ENCODE assay signal across 8 mouse cellular contexts in genomic region chr3:93446756-93447137, GRCm38 (mm10). TPM values are rescaled to one million over a fixed set of nuclear protein-coding genes. Genes with fewer than 3 reads are reported as not detected.
A peak's percentile ranks its signal among the peaks of the same experiment; 100 is the strongest.
DNase-seq lines count a peak whose midpoint lies in the region; ATAC-seq lines count a peak whose summit lies in the region.
"Not testable (repeated sequence)": the region's sequence is repeated elsewhere in the genome, so short reads cannot be mapped to it uniquely, and the experiment has no call there.

No protein-coding gene starts in this region.

- H3K4me2 ChIP-seq in forebrain, embryonic 14.5 days (ENCODE audit: low read length): peak overlapping the region; percentile 96
- H3K4me2 ChIP-seq in heart, embryonic 16.5 days (ENCODE audit: low read depth, low read length): peak overlapping the region; percentile 91
- H3K4me2 ChIP-seq in limb, embryonic 13.5 days (replicated peaks): peak overlapping the region; percentile 94
- peak overlapping the region; percentile 96 for H3K4me2 ChIP-seq in lung, embryonic 16.5 days (ENCODE audit: low read depth, low read length)
- peak overlapping the region; percentile 90 for H3K4me2 ChIP-seq in neural tube, embryonic 12.5 days (replicated peaks)

- not testable (repeated sequence) for ATAC-seq in forebrain, embryonic 14.5 days; heart, embryonic 16.5 days (replicated peaks; ENCODE audit: extremely low read depth, insufficient read depth, low FRiP score); limb, embryonic 13.5 days (ENCODE audit: low FRiP score, low read depth); neural tube, embryonic 12.5 days (ENCODE audit: low FRiP score, low read depth)
- peak; percentile 4; the same call in 1 of the 2 replicates for ATAC-seq in lung, embryonic 16.5 days (ENCODE audit: low read depth)

- H3K4me3 ChIP-seq in forebrain, embryonic 14.5 days (ENCODE audit: low read depth, low read length): peak overlapping the region; percentile 60
- peak overlapping the region; percentile 73 for H3K4me3 ChIP-seq in heart, embryonic 16.5 days (ENCODE audit: low read length)
- H3K4me3 ChIP-seq in limb, embryonic 13.5 days: peak overlapping the region; percentile 52
- peak overlapping the region; percentile 65 for H3K4me3 ChIP-seq in lung, embryonic 16.5 days (ENCODE audit: low read length)
- peak overlapping the region; percentile 53 for H3K4me3 ChIP-seq in neural tube, embryonic 12.5 days

- H3K27ac ChIP-seq in forebrain, embryonic 14.5 days (ENCODE audit: low read depth, low read length); heart, embryonic 16.5 days (ENCODE audit: low read length); limb, embryonic 13.5 days; neural tube, embryonic 12.5 days: not testable (repeated sequence)
- H3K27ac ChIP-seq in lung, embryonic 16.5 days (ENCODE audit: low read length): peak overlapping the region; percentile 73

- H3K27me3 ChIP-seq in forebrain, embryonic 14.5 days (replicated peaks; ENCODE audit: control insufficient read depth, insufficient read depth, low read length): peaks cover 17% of the 10 kb centered on the region; the same call in 1 of the 2 replicates
- H3K27me3 ChIP-seq in heart, embryonic 16.5 days (ENCODE audit: control insufficient read depth, insufficient read depth, low read length): peaks cover 22% of the 10 kb centered on the region
- H3K27me3 ChIP-seq in limb, embryonic 13.5 days: peaks cover 72% of the 10 kb centered on the region
- H3K27me3 ChIP-seq in lung, embryonic 16.5 days (ENCODE audit: control insufficient read depth, insufficient read depth, low read depth, low read length): peaks cover 16% of the 10 kb centered on the region
- peaks cover 30% of the 10 kb centered on the region for H3K27me3 ChIP-seq in neural tube, embryonic 12.5 days (replicated peaks)

- peak; percentile 4 for DNase-seq in cerebellum, adult 8-10 months
- DNase-seq in forebrain, embryonic 14.5 days (ENCODE audit: low spot score): not testable (repeated sequence)
- peak; percentile 3 for DNase-seq in kidney, adult 11 months
- peak; percentile 3 for DNase-seq in urinary bladder, postnatal 14 days (ENCODE audit: low spot score)

- not testable (repeated sequence) for H3K4me1 ChIP-seq in forebrain, embryonic 14.5 days (ENCODE audit: control insufficient read depth, insufficient read depth, low read length); heart, embryonic 16.5 days (ENCODE audit: control insufficient read depth, insufficient read depth, low read length)
- peaks cover 24% of the 10 kb centered on the region for H3K4me1 ChIP-seq in limb, embryonic 13.5 days
- peaks cover 23% of the 10 kb centered on the region for H3K4me1 ChIP-seq in lung, embryonic 16.5 days (replicated peaks; ENCODE audit: control insufficient read depth, insufficient read depth, low read length)
- H3K4me1 ChIP-seq in neural tube, embryonic 12.5 days: peaks cover 17% of the 10 kb centered on the region

- H3K9me3 ChIP-seq in forebrain, embryonic 14.5 days (replicated peaks; ENCODE audit: control insufficient read depth, low read length); heart, embryonic 16.5 days (replicated peaks; ENCODE audit: control insufficient read depth, low read length); limb, embryonic 13.5 days; lung, embryonic 16.5 days (ENCODE audit: control insufficient read depth, low read length); neural tube, embryonic 12.5 days: not testable (repeated sequence)

- H3K9ac ChIP-seq in forebrain, embryonic 14.5 days (ENCODE audit: low read length): peak overlapping the region; percentile 51; the same call in 1 of the 2 replicates
- H3K9ac ChIP-seq in heart, embryonic 16.5 days (ENCODE audit: low read length): peak overlapping the region; percentile 54
- peak overlapping the region; percentile 62 for H3K9ac ChIP-seq in limb, embryonic 13.5 days
- H3K9ac ChIP-seq in lung, embryonic 16.5 days (ENCODE audit: low read length): peak overlapping the region; percentile 65
- H3K9ac ChIP-seq in neural tube, embryonic 12.5 days: peak overlapping the region; percentile 44

- under 1% methylated on average over 32 of the region's 32 CpGs for WGBS in forebrain, embryonic 14.5 days
- WGBS in heart, embryonic 16.5 days: 1% methylated on average over 32 of the region's 32 CpGs
- under 1% methylated on average over 32 of the region's 32 CpGs for WGBS in limb, embryonic 13.5 days
- WGBS in lung, embryonic 16.5 days: under 1% methylated on average over 32 of the region's 32 CpGs
- WGBS in neural tube, embryonic 12.5 days: 1% methylated on average over 32 of the region's 32 CpGs

- H3K36me3 ChIP-seq in forebrain, embryonic 14.5 days (ENCODE audit: control insufficient read depth, insufficient read depth, low read length); heart, embryonic 16.5 days (ENCODE audit: control insufficient read depth, insufficient read depth); limb, embryonic 13.5 days; lung, embryonic 16.5 days (ENCODE audit: control insufficient read depth, insufficient read depth, low read length); neural tube, embryonic 12.5 days: not testable (repeated sequence)

RNA-seq across cellular contexts. Expression of gene Tchh, which starts 4.6 kb away (rescaled TPM):
- polyA plus RNA-seq in forebrain, embryonic 14.5 days (2014; fragmentation: Nextera tagmentation; extraction: Ambion mirVana): 0.32 and 0.52 TPM in 2 replicates
- polyA plus RNA-seq in heart, embryonic 16.5 days (2015; fragmentation: Nextera tagmentation; extraction: Ambion mirVana): 0.70 and 0.86 TPM in 2 replicates
- 1.1 TPM in 2 replicates for polyA plus RNA-seq in limb, embryonic 13.5 days (2015; fragmentation: Nextera tagmentation; extraction: Ambion mirVana)
- 4.8 and 4.9 TPM in 2 replicates for polyA plus RNA-seq in lung, embryonic 16.5 days (2015; fragmentation: Nextera tagmentation; extraction: Ambion mirVana)
- 1.6 and 1.9 TPM in 2 replicates for polyA plus RNA-seq in neural tube, embryonic 12.5 days (2016; fragmentation: Nextera tagmentation; extraction: Ambion mirVana)

RNA-seq across cellular contexts. Expression of gene Tchhl1, which starts 21.8 kb away (rescaled TPM):
- not detected in 2 replicates for polyA plus RNA-seq in forebrain, embryonic 14.5 days (2014; fragmentation: Nextera tagmentation; extraction: Ambion mirVana)
- not detected in 2 replicates for polyA plus RNA-seq in heart, embryonic 16.5 days (2015; fragmentation: Nextera tagmentation; extraction: Ambion mirVana)
- polyA plus RNA-seq in limb, embryonic 13.5 days (2015; fragmentation: Nextera tagmentation; extraction: Ambion mirVana): not detected in 2 replicates
- polyA plus RNA-seq in lung, embryonic 16.5 days (2015; fragmentation: Nextera tagmentation; extraction: Ambion mirVana): not detected in 2 replicates
- not detected in 2 replicates for polyA plus RNA-seq in neural tube, embryonic 12.5 days (2016; fragmentation: Nextera tagmentation; extraction: Ambion mirVana)

RNA-seq across cellular contexts. Expression of gene Rptn, which starts 53.2 kb away (rescaled TPM):
- polyA plus RNA-seq in forebrain, embryonic 14.5 days (2014; fragmentation: Nextera tagmentation; extraction: Ambion mirVana): not detected in 2 replicates
- 0.04 TPM in 1 of 2 replicates, not detected in the other for polyA plus RNA-seq in heart, embryonic 16.5 days (2015; fragmentation: Nextera tagmentation; extraction: Ambion mirVana)
- not detected in 2 replicates for polyA plus RNA-seq in limb, embryonic 13.5 days (2015; fragmentation: Nextera tagmentation; extraction: Ambion mirVana)
- polyA plus RNA-seq in lung, embryonic 16.5 days (2015; fragmentation: Nextera tagmentation; extraction: Ambion mirVana): 0.10 TPM in 1 of 2 replicates, not detected in the other
- polyA plus RNA-seq in neural tube, embryonic 12.5 days (2016; fragmentation: Nextera tagmentation; extraction: Ambion mirVana): not detected in 2 replicates
